Mouse (Mus musculus): ENCODE data around the gene Il31ra.

GRCm38 (mm10) chr13:112503846-112504245 is 90.3 kb downstream of the Il31ra start:
- no peak for TF ChIP-seq CTCF (IDR thresholded peaks at IDR 0.05; ENCODE audit: low read depth)
- TF ChIP-seq EP300 (IDR thresholded peaks at IDR 0.05; ENCODE audit: low read depth), result no peak
